Mouse (Mus musculus) intestine, embryonic 15.5 days (tissue): ENCODE data around the gene Myo16. TPM values are rescaled to one million over a fixed set of nuclear protein-coding genes. Genes with fewer than 3 reads are reported as not detected.

Source experiments
- ATAC-seq: fragments of 200-750 bp; cut with Nextera tagmentation; 2 replicates; pipeline ENCODE4 v1.8.0; 2017; ENCODE audit warnings: moderate TSS enrichment, moderate library complexity
- H3K27ac ChIP-seq: fragments of 300-500 bp; sonication (generic); 2 replicates; pipeline ENCODE4 v1.5.1; 2015; ENCODE audit warnings: mild to moderate bottlenecking, inconsistent platforms
- H3K27me3 ChIP-seq: fragments of 300-500 bp; sonication (generic); replicated peaks from 2 replicates; pipeline ENCODE4 v1.6.1; 2015; ENCODE audit warnings: inconsistent platforms
- H3K36me3 ChIP-seq: fragments of 300-500 bp; sonication (generic); 2 replicates; pipeline ENCODE4 v1.6.1; 2015; ENCODE audit warnings: inconsistent platforms
- H3K4me1 ChIP-seq: fragments of 300-500 bp; sonication (generic); replicated peaks from 2 replicates; pipeline ENCODE4 v1.6.1; 2015; ENCODE audit warnings: inconsistent platforms
- H3K4me2 ChIP-seq: fragments of 300-500 bp; sonication (generic); replicated peaks from 2 replicates; pipeline ENCODE4 v1.6.1; 2015; ENCODE audit warnings: mild to moderate bottlenecking, inconsistent platforms
- H3K4me3 ChIP-seq: fragments of 300-500 bp; sonication (generic); replicated peaks from 2 replicates; pipeline ENCODE4 v1.5.1; 2015; ENCODE audit warnings: inconsistent platforms
- H3K9ac ChIP-seq: fragments of 300-500 bp; sonication (generic); 2 replicates; pipeline ENCODE4 v1.6.1; 2015; ENCODE audit warnings: inconsistent platforms
- H3K9me3 ChIP-seq: fragments of 300-500 bp; sonication (generic); 2 replicates; pipeline ENCODE4 v1.6.1; 2016; ENCODE audit warnings: inconsistent platforms
- WGBS: fragments of 180-500 bp; shearing (Covaris S2); methylation state at CpG from one replicate; pipeline ENCODE4 v1.1.7; 2015; 5-methylcytosine and 5-hydroxymethylcytosine counted together
- polyA plus RNA-seq: library from polyadenylated mRNA; unstranded; fragments of >200 nt; fragmentation: Nextera tagmentation; extraction: Ambion mirVana; gene quantifications from 2 replicates; pipeline ENCODE4 v1.2.1, GENCODE M21; 2015

The Myo16 gene
- polyA plus RNA-seq, 1 experiment from 2014 or later, result 0.16 TPM

GRCm38 (mm10) chr8:10198164-10198563 is 44.5 kb downstream of the Myo16 start:
- Histone ChIP-seq H3K9me3 (no peaks in the 10 kb centered on the region), H3K4me2 (no peak overlapping the region), H3K27me3 (no peaks in the 10 kb centered on the region), H3K27ac (no peak overlapping the region), H3K4me1 (no peaks in the 10 kb centered on the region), H3K36me3 (no peaks in the 10 kb centered on the region), H3K9ac (no peak overlapping the region), H3K4me3 (no peak overlapping the region)
- ATAC-seq, result no peak
- 72% methylated on average over 7 of the region's 7 CpGs for WGBS

- Histone ChIP-seq H3K9me3 (no peaks in the 10 kb centered on the region), H3K36me3 (no peaks in the 10 kb centered on the region), H3K27me3 (no peaks in the 10 kb centered on the region), H3K4me1 (no peaks in the 10 kb centered on the region), H3K4me3 (no peak overlapping the region), H3K27ac (no peak overlapping the region), H3K9ac (no peak overlapping the region), H3K4me2 (no peak overlapping the region)
- no peak for ATAC-seq
- 87% methylated on average over 5 of the region's 5 CpGs for WGBS
Measured at GRCm38 (mm10) chr8:10199301-10199700, 45.6 kb downstream of the Myo16 start.

GRCm38 (mm10) chr8:10200042-10200441 is 46.3 kb downstream of the Myo16 start:
- H3K4me2 ChIP-seq, result no peak overlapping the region
- no peak for ATAC-seq
- no peaks in the 10 kb centered on the region for H3K27me3 ChIP-seq
- no peaks in the 10 kb centered on the region for H3K4me1 ChIP-seq
- H3K36me3 ChIP-seq, result no peaks in the 10 kb centered on the region
- H3K9me3 ChIP-seq, result no peaks in the 10 kb centered on the region
- no peak overlapping the region for H3K27ac ChIP-seq
- WGBS, result 67% methylated on average over 8 of the region's 8 CpGs
- no peak overlapping the region for H3K4me3 ChIP-seq
- H3K9ac ChIP-seq, result no peak overlapping the region

GRCm38 (mm10) chr8:10215023-10215422 is 61.3 kb downstream of the Myo16 start:
- H3K27ac ChIP-seq, result no peak overlapping the region
- WGBS, result 86% methylated on average over 3 of the region's 3 CpGs
- H3K4me1 ChIP-seq, result no peaks in the 10 kb centered on the region
- H3K27me3 ChIP-seq, result no peaks in the 10 kb centered on the region
- H3K4me3 ChIP-seq, result no peak overlapping the region
- H3K4me2 ChIP-seq, result no peak overlapping the region
- H3K9ac ChIP-seq, result no peak overlapping the region
- H3K36me3 ChIP-seq, result no peaks in the 10 kb centered on the region
- no peak for ATAC-seq
- no peaks in the 10 kb centered on the region for H3K9me3 ChIP-seq

GRCm38 (mm10) chr8:10219761-10220276 is 66.1 kb downstream of the Myo16 start:
- Histone ChIP-seq H3K9ac (no peak overlapping the region), H3K27ac (no peak overlapping the region), H3K4me1 (0 out of 2 replicates have a peak, but pooled peaks cover 3% of the 10 kb centered on the region), H3K4me3 (no peak overlapping the region), H3K9me3 (no peaks in the 10 kb centered on the region), H3K36me3 (no peaks in the 10 kb centered on the region), H3K27me3 (no peaks in the 10 kb centered on the region), H3K4me2 (no peak overlapping the region)
- ATAC-seq, result no peak
- 88% methylated on average over 5 of the region's 5 CpGs for WGBS

- ATAC-seq, result no peak
- H3K4me1 ChIP-seq, result 0 out of 2 replicates have a peak, but pooled peaks cover 3% of the 10 kb centered on the region
- no peaks in the 10 kb centered on the region for H3K27me3 ChIP-seq
- no peaks in the 10 kb centered on the region for H3K36me3 ChIP-seq
- no peak overlapping the region for H3K4me3 ChIP-seq
- H3K9ac ChIP-seq, result no peak overlapping the region
- 42% methylated on average over 2 of the region's 2 CpGs for WGBS
- H3K9me3 ChIP-seq, result no peaks in the 10 kb centered on the region
- no peak overlapping the region for H3K27ac ChIP-seq
- H3K4me2 ChIP-seq, result no peak overlapping the region
Measured at GRCm38 (mm10) chr8:10222770-10223169, 69.1 kb downstream of the Myo16 start.

- ATAC-seq, result no peak
- no peaks in the 10 kb centered on the region for H3K9me3 ChIP-seq
- H3K9ac ChIP-seq, result no peak overlapping the region
- WGBS, result 24% methylated on average over 6 of the region's 6 CpGs
- H3K27me3 ChIP-seq, result no peaks in the 10 kb centered on the region
- 0 out of 2 replicates have a peak overlapping the region, but pooled peaks have one; percentile 32 for H3K27ac ChIP-seq
- H3K4me2 ChIP-seq, result no peak overlapping the region
- 0 out of 2 replicates have a peak, but pooled peaks cover 3% of the 10 kb centered on the region for H3K4me1 ChIP-seq
- H3K4me3 ChIP-seq, result no peak overlapping the region
- no peaks in the 10 kb centered on the region for H3K36me3 ChIP-seq
Measured at GRCm38 (mm10) chr8:10223528-10224194, 70.0 kb downstream of the Myo16 start.

GRCm38 (mm10) chr8:10224305-10224971 is 70.7 kb downstream of the Myo16 start:
- Histone ChIP-seq H3K4me1 (0 out of 2 replicates have a peak, but pooled peaks cover 3% of the 10 kb centered on the region), H3K27me3 (no peaks in the 10 kb centered on the region), H3K4me2 (no peak overlapping the region), H3K9ac (no peak overlapping the region), H3K9me3 (no peaks in the 10 kb centered on the region), H3K36me3 (no peaks in the 10 kb centered on the region), H3K4me3 (no peak overlapping the region), H3K27ac (no peak overlapping the region)
- WGBS, result 53% methylated on average over 10 of the region's 10 CpGs
- ATAC-seq, result peak; percentile 65

- Histone ChIP-seq H3K9me3 (no peaks in the 10 kb centered on the region), H3K4me2 (no peak overlapping the region), H3K4me3 (no peak overlapping the region), H3K27me3 (no peaks in the 10 kb centered on the region), H3K9ac (no peak overlapping the region), H3K4me1 (0 out of 2 replicates have a peak, but pooled peaks cover 3% of the 10 kb centered on the region), H3K27ac (no peak overlapping the region), H3K36me3 (no peaks in the 10 kb centered on the region)
- ATAC-seq, result no peak
- WGBS, result 86% methylated on average over 2 of the region's 2 CpGs
Measured at GRCm38 (mm10) chr8:10225018-10225417, 71.3 kb downstream of the Myo16 start.

GRCm38 (mm10) chr8:10230746-10231369 is 77.1 kb downstream of the Myo16 start:
- Histone ChIP-seq H3K9ac (no peak overlapping the region), H3K9me3 (no peaks in the 10 kb centered on the region), H3K4me1 (no peaks in the 10 kb centered on the region), H3K36me3 (no peaks in the 10 kb centered on the region), H3K27ac (no peak overlapping the region), H3K4me3 (no peak overlapping the region), H3K27me3 (no peaks in the 10 kb centered on the region), H3K4me2 (no peak overlapping the region)
- ATAC-seq, result no peak
- 58% methylated on average over 8 of the region's 8 CpGs for WGBS

GRCm38 (mm10) chr8:10234516-10234915 is 80.8 kb downstream of the Myo16 start:
- H3K27me3 ChIP-seq, result no peaks in the 10 kb centered on the region
- WGBS, result 89% methylated on average over 2 of the region's 2 CpGs
- no peaks in the 10 kb centered on the region for H3K9me3 ChIP-seq
- H3K9ac ChIP-seq, result no peak overlapping the region
- H3K4me1 ChIP-seq, result no peaks in the 10 kb centered on the region
- H3K27ac ChIP-seq, result no peak overlapping the region
- H3K36me3 ChIP-seq, result no peaks in the 10 kb centered on the region
- ATAC-seq, result no peak
- no peak overlapping the region for H3K4me2 ChIP-seq
- H3K4me3 ChIP-seq, result no peak overlapping the region

- H3K9me3 ChIP-seq, result no peaks in the 10 kb centered on the region
- no peak for ATAC-seq
- H3K36me3 ChIP-seq, result no peaks in the 10 kb centered on the region
- H3K9ac ChIP-seq, result no peak overlapping the region
- no peak overlapping the region for H3K27ac ChIP-seq
- WGBS, result 46% methylated on average over 3 of the region's 3 CpGs
- H3K4me1 ChIP-seq, result no peaks in the 10 kb centered on the region
- H3K27me3 ChIP-seq, result no peaks in the 10 kb centered on the region
- no peak overlapping the region for H3K4me3 ChIP-seq
- H3K4me2 ChIP-seq, result no peak overlapping the region
Measured at GRCm38 (mm10) chr8:10243344-10243743, 89.6 kb downstream of the Myo16 start.
